Mouse (Mus musculus) heart, embryonic 15.5 days (tissue): ENCODE results near the gene Nat9. TPM values are rescaled to one million over a fixed set of nuclear protein-coding genes. Genes with fewer than 3 reads are reported as not detected.

ENCODE experiments used
- ATAC-seq: fragments of 200-750 bp; cut with Nextera tagmentation; replicated peaks from 2 replicates; pipeline ENCODE4 v1.8.0; 2017; ENCODE audit warnings: low read depth, moderate TSS enrichment; ENCODE audit not compliant: insufficient number of reproducible peaks, insufficient read depth, low FRiP score
- H3K27ac ChIP-seq: fragments of 300-500 bp; sonication (generic); 2 replicates; pipeline ENCODE4 v1.5.1; 2015; ENCODE audit warnings: mild to moderate bottlenecking, inconsistent platforms
- H3K27me3 ChIP-seq: fragments of 300-500 bp; sonication (generic); 2 replicates; pipeline ENCODE4 v1.6.1; 2015; ENCODE audit warnings: inconsistent platforms
- H3K36me3 ChIP-seq: fragments of 300-500 bp; sonication (generic); 2 replicates; pipeline ENCODE4 v1.6.1; 2015; ENCODE audit warnings: mild to moderate bottlenecking, inconsistent platforms
- H3K4me1 ChIP-seq: fragments of 300-500 bp; sonication (generic); replicated peaks from 2 replicates; pipeline ENCODE4 v1.6.1; 2015; ENCODE audit warnings: inconsistent platforms
- H3K4me2 ChIP-seq: fragments of 300-500 bp; sonication (generic); 2 replicates; pipeline ENCODE4 v1.6.1; 2015; ENCODE audit warnings: inconsistent platforms, mild to moderate bottlenecking, moderate library complexity
- H3K4me3 ChIP-seq: fragments of 300-500 bp; sonication (generic); 2 replicates; pipeline ENCODE4 v1.5.1; 2015; ENCODE audit warnings: mild to moderate bottlenecking, inconsistent platforms
- H3K9ac ChIP-seq: fragments of 300-500 bp; sonication (generic); 2 replicates; pipeline ENCODE4 v1.6.1; 2015; ENCODE audit warnings: mild to moderate bottlenecking, inconsistent platforms
- H3K9me3 ChIP-seq: fragments of 300-500 bp; sonication (generic); replicated peaks from 2 replicates; pipeline ENCODE4 v1.6.1; 2016; ENCODE audit warnings: inconsistent platforms
- WGBS: fragments of 180-500 bp; shearing (Covaris S2); methylation state at CpG from one replicate; pipeline ENCODE4 v1.1.7; 2015; ENCODE audit warnings: mixed read lengths; 5-methylcytosine and 5-hydroxymethylcytosine counted together
- polyA plus RNA-seq: library from polyadenylated mRNA; unstranded; fragments of >200 nt; fragmentation: Nextera tagmentation; extraction: Ambion mirVana; gene quantifications from 2 replicates; pipeline ENCODE4 v1.2.1, GENCODE M21; 2015

The Nat9 gene
- polyA plus RNA-seq, result 16.2 and 20.8 TPM in 2 replicates

GRCm38 (mm10) chr11:115187693-115188092 lies at the start of gene Nat9:
TSS of gene Nat9 (minus strand) at chr11:115187859.
- Histone ChIP-seq H3K27me3 (no peaks in the 10 kb centered on the region), H3K9ac (peak within 1 kb of the TSS; percentile 81), H3K27ac (peak within 1 kb of the TSS; percentile 81), H3K36me3 (no peaks in the 10 kb centered on the region; the same call in 1 of the 2 replicates), H3K4me3 (peak within 1 kb of the TSS; percentile 73), H3K4me1 (peaks cover 24% of the 10 kb centered on the region), H3K9me3 (no peaks in the 10 kb centered on the region), H3K4me2 (peak within 1 kb of the TSS; percentile 93)
- WGBS, result 7% methylated on average over 12 of the region's 12 CpGs
- ATAC-seq, result 0 out of 2 replicates have a peak, but pooled peaks have one; percentile 11

- no peak; the same call in 1 of the 2 replicates for ATAC-seq
- 38% methylated on average over 5 of the region's 5 CpGs for WGBS
- H3K9me3 ChIP-seq, result no peaks in the 10 kb centered on the region
- H3K36me3 ChIP-seq, result no peaks in the 10 kb centered on the region
- H3K27ac ChIP-seq, result no peak overlapping the region
- no peak overlapping the region for H3K9ac ChIP-seq
- H3K4me1 ChIP-seq, result peaks cover 30% of the 10 kb centered on the region
- H3K27me3 ChIP-seq, result peaks cover 33% of the 10 kb centered on the region
- H3K4me3 ChIP-seq, result no peak overlapping the region
- no peak overlapping the region for H3K4me2 ChIP-seq
Measured at GRCm38 (mm10) chr11:115236570-115236969, 48.9 kb upstream of the Nat9 start.

GRCm38 (mm10) chr11:115234320-115235044 lies 46.8 kb upstream of the Nat9 start:
- H3K4me2 ChIP-seq, result no peak overlapping the region
- H3K4me1 ChIP-seq, result peaks cover 39% of the 10 kb centered on the region
- 54% methylated on average over 15 of the region's 15 CpGs for WGBS
- H3K27me3 ChIP-seq, result peaks cover 26% of the 10 kb centered on the region
- H3K4me3 ChIP-seq, result no peak overlapping the region
- no peak for ATAC-seq
- H3K36me3 ChIP-seq, result no peaks in the 10 kb centered on the region
- H3K9me3 ChIP-seq, result no peaks in the 10 kb centered on the region
- H3K9ac ChIP-seq, result no peak overlapping the region; the same call in 1 of the 2 replicates
- no peak overlapping the region for H3K27ac ChIP-seq

DNA sequence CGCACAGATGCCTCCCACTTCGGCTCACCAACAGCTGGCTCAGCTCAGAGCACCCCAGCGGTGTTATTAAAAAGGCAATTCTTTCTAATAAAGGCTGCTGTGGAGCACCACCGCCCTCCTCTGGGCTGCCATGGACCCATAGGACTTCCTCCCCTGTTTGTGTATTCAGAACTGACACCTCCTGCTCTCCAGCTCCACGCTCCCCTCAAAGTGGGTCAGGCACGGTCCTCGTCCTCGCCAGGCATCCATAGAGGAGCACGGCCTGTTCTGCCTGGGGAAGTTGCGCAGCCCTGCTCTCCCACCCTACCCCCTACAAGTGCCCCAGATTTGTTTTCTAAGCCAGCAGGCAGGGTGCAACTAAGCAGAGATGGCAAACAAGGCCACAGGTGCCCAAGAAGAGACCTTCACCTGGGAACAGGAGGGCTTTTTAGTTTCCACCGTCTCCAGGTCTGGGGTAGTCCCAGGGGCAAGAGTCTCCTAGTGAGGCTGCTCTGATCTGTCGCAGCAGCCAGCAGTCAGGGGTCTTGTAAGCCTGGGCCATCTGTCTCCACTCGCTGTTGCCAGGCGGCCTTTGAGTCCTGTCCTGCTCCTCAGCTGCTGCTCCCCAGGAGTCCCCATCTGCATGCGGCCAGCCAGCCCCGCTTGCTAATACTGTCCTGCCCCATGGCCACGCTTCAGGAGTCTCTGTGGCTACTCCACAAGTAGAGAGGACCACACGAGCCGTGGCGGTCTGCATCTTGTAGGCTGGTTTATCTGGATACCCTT lies 46.0 kb upstream of the Nat9 start:
- H3K4me2 ChIP-seq, result no peak overlapping the region
- ATAC-seq, result no peak
- H3K4me1 ChIP-seq, result peaks cover 46% of the 10 kb centered on the region
- no peaks in the 10 kb centered on the region for H3K9me3 ChIP-seq
- no peak overlapping the region for H3K9ac ChIP-seq
- H3K27me3 ChIP-seq, result peaks cover 26% of the 10 kb centered on the region
- no peak overlapping the region for H3K27ac ChIP-seq
- H3K4me3 ChIP-seq, result no peak overlapping the region
- no peaks in the 10 kb centered on the region for H3K36me3 ChIP-seq
- 77% methylated on average over 20 of the region's 20 CpGs for WGBS

DNA sequence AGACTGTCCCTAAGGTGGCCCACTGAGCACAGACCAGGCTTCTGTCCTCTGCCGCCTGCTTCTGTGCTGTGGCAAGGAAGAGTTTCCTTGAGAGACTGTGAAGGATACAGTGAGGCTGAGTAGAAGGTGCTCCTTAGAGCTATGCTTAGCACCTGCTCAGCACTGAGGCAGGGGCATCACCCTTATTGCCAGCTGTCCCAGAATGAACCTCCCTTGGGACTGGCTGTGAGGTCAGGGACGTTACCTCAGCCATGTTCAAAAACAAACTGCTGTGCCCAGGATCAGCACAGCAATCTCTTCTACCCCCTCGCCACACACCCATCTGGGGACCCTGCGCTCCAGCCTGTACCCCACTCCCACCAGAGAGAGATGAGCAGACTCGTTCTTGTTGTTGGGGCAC lies 45.2 kb upstream of the Nat9 start:
- no peak for ATAC-seq
- Histone ChIP-seq H3K9me3 (no peaks in the 10 kb centered on the region), H3K4me3 (no peak overlapping the region), H3K27me3 (peaks cover 21% of the 10 kb centered on the region), H3K9ac (no peak overlapping the region), H3K4me1 (peaks cover 55% of the 10 kb centered on the region), H3K36me3 (no peaks in the 10 kb centered on the region), H3K27ac (no peak overlapping the region), H3K4me2 (no peak overlapping the region)
- 91% methylated on average over 5 of the region's 5 CpGs for WGBS

DNA sequence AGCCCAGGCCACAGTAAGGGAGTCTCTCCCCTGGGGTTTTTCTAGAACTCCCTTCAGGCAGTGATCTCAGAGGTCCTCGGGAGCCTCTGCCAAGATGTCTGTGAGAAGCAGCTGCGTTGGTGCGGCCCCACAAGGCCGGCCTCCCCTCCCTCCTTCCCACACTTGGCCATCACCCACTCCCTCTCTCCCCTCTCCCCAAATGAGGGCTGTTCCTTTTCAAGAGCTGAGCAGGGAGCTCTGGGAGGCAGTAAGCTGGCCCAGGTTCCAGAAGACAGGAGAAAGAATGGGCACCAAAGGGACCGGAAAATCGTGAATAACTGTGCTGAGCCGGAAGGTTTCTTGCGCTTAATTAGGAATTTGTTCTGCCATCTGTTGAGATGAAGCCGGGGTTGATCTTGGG lies 44.3 kb upstream of the Nat9 start:
- Histone ChIP-seq H3K4me2 (no peak overlapping the region), H3K36me3 (no peaks in the 10 kb centered on the region), H3K9me3 (no peaks in the 10 kb centered on the region), H3K9ac (no peak overlapping the region), H3K4me1 (peaks cover 64% of the 10 kb centered on the region), H3K27me3 (peaks cover 18% of the 10 kb centered on the region), H3K27ac (peak overlapping the region; percentile 25; the same call in 1 of the 2 replicates), H3K4me3 (no peak overlapping the region)
- WGBS, result 70% methylated on average over 9 of the region's 9 CpGs
- ATAC-seq, result no peak

DNA sequence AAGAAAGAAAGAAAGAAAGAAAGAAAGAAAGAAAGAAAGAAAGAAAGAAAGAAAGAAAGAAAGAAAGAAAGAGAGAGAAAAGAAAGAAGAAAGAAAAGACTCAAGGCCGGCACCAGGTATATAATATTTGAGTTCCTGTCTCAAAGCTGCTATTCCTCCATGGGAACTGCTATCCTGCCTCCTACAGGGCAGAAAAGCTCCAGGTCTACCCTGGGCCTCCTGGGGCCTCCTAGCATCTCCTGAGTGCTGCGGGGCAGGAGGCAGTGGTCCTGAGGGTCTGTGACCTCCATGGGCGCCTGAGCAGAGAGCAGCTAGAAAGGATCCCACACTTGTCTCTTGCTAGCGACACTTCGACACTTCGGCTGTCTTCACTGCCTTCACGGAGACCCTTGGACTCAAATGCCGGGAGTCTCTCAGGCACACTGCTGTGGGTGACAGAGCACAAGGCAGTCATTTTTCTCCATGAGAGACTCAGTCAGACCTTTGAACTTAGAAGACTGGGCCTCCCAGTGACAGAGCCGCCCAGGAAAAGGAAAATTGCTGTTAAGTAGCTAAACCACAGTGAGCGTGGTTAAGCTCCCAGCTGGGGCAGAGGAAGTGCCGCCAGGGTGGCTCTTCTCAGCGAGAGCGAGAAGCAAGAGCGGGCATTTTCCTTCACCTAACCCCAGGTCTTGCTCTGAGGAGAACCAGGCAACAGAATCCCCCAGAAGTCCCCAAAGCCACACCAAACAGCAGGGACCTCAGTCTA lies 43.7 kb upstream of the Nat9 start:
- no peak for ATAC-seq
- Histone ChIP-seq H3K9me3 (no peaks in the 10 kb centered on the region), H3K4me2 (no peak overlapping the region), H3K4me1 (peaks cover 66% of the 10 kb centered on the region), H3K4me3 (no peak overlapping the region), H3K9ac (no peak overlapping the region), H3K27me3 (peaks cover 18% of the 10 kb centered on the region), H3K27ac (peak overlapping the region; percentile 42; the same call in 1 of the 2 replicates), H3K36me3 (no peaks in the 10 kb centered on the region)
- WGBS, result 61% methylated on average over 14 of the region's 14 CpGs

DNA sequence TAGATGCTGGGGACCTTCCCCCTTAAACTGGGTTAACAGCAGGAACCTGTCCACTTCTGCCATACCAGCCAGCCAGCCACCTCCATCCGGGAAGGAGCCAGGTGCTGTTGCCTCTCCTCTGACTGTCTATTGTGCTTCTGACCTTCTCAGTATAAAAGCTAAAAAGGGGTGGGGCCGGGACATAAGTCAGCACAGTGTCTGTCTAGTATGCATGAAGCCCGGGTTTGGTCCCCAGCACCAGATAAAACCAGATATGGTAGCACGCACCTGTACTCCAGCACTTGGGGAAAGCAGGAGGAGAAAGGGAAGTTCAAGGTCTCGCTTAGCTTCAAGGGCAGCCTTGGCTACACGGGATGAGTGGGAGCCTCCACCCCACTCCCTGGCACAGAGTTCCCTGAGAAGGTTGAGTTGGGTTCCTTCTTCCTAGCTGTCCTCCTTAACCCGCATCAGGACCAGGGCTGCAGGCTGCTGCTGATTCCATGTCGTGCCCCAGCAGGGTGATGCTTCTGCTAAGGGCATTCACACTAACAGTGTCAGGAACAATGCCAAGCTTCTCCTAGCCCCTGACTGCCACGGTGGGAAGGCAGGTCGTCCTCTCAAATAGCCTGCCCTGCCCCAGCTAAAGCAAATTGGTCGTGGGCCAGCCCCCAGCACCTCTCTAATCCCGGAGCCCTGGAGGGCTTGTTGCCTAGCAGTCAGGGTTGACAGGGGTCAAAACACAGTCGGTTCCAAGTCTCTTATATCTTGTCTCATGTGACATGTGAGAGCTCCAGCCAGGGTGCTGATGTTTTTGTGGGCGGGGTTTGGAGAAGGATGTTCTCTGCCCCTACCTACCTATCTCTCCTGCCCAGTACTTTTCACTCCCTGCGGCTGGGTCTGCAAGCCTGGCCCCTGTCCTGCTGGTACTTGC lies 41.6 kb upstream of the Nat9 start:
- Histone ChIP-seq H3K4me1 (peaks cover 68% of the 10 kb centered on the region), H3K9ac (no peak overlapping the region), H3K27me3 (peaks cover 15% of the 10 kb centered on the region), H3K27ac (peak overlapping the region; percentile 17), H3K9me3 (no peaks in the 10 kb centered on the region), H3K36me3 (no peaks in the 10 kb centered on the region), H3K4me2 (no peak overlapping the region), H3K4me3 (no peak overlapping the region)
- WGBS, result 45% methylated on average over 15 of the region's 15 CpGs
- peak; percentile 25 for ATAC-seq

GRCm38 (mm10) chr11:115228430-115228829 lies 40.8 kb upstream of the Nat9 start:
- no peak overlapping the region for H3K4me3 ChIP-seq
- no peak overlapping the region for H3K4me2 ChIP-seq
- no peak overlapping the region for H3K27ac ChIP-seq
- peaks cover 12% of the 10 kb centered on the region for H3K27me3 ChIP-seq
- 47% methylated on average over 7 of the region's 7 CpGs for WGBS
- no peak for ATAC-seq
- no peak overlapping the region for H3K9ac ChIP-seq
- peaks cover 73% of the 10 kb centered on the region for H3K4me1 ChIP-seq
- no peaks in the 10 kb centered on the region for H3K36me3 ChIP-seq
- no peaks in the 10 kb centered on the region for H3K9me3 ChIP-seq

- Histone ChIP-seq H3K27ac (no peak overlapping the region), H3K4me3 (no peak overlapping the region), H3K36me3 (no peaks in the 10 kb centered on the region), H3K27me3 (peaks cover 6% of the 10 kb centered on the region), H3K4me2 (no peak overlapping the region), H3K9ac (no peak overlapping the region), H3K9me3 (no peaks in the 10 kb centered on the region), H3K4me1 (peaks cover 76% of the 10 kb centered on the region)
- no peak for ATAC-seq
- WGBS, result 40% methylated on average over 12 of the region's 12 CpGs
Measured at GRCm38 (mm10) chr11:115227640-115228039, 40.0 kb upstream of the Nat9 start.
